Mouse (Mus musculus) spleen, adult 2 months (tissue): ENCODE results near the gene Gzmk.

Experiments
- CTCF ChIP-seq: fragments of 200-500 bp; IDR thresholded peaks from 2 replicates; pipeline ENCODE4 v1.5.1; 2011; ENCODE audit warnings: mild to moderate bottlenecking, inconsistent platforms; ENCODE audit not compliant: insufficient read depth, insufficient read length, insufficient replicate concordance; ENCODE audit errors: extremely low read depth
- POLR2A ChIP-seq: fragments of 200-500 bp; IDR thresholded peaks from 2 replicates; pipeline ENCODE4 v1.6.1; 2011; ENCODE audit warnings: low read depth, low read length, inconsistent platforms

DNA sequence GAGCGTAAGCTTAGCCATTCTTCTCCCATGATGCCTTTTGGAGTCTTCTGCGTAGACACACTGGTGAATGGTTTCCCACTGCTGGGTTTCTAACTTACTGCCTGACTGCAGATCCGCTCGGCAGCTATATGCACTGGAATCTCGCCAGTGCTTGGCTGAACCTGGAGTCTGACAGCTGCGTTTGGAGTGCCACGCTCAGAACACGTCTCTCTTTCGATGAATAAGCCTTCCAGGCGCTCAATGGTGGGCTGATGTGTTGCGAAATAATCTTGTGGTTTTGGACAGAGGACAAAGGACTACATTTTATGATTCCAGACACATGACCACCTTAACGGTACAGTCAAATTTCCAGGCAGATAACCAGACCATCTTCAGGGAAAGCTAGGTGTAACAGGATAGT is 37.1 kb upstream of the Gzmk start:
- TF ChIP-seq CTCF: no peak
- TF ChIP-seq POLR2A: no peak
